Comparison of ENCODE assay signal across 10 mouse cellular contexts in the genomic region with DNA sequence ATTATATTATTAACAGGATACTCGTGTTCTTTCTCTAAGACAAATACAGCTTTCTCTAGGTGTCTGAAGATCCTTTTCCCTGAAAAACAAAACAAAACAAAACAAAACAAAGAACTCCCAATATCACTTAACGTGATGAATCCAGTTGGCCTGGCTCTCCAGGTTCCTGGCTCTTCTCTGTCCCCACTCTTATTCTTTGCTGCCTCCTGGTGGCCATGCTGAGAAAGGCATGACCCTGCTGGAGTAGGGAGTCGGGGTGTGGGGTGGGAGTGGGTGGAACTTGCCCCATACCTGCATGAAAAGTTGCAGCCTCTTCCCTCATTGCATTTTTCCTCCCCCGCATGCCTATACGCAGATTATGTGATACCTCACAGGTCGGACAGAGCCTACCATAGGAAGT. TPM values are rescaled to one million over a fixed set of nuclear protein-coding genes. Genes with fewer than 3 reads are reported as not detected.
DNase-seq lines count a peak whose midpoint lies in the region; ATAC-seq and TF ChIP-seq lines count a peak whose summit lies in the region.
"Had no signal": no experiment of that assay in that cellular context is flagged by ENCODE, and none has a peak within 500 bp of the region (broad histone marks: within the 10 kb centered on the region; RNA-seq: fewer than 3 reads in every experiment).

No protein-coding gene starts in this region.

- no peak overlapping the region for H3K9ac ChIP-seq in intestine, embryonic 15.5 days
- H3K9ac ChIP-seq: embryonic facial prominence, embryonic 13.5 days; stomach, embryonic 15.5 days had no signal

- H3K27me3 ChIP-seq in intestine, embryonic 15.5 days (replicated peaks): no peaks in the 10 kb centered on the region; the same call in 1 of the 2 replicates
- H3K27me3 ChIP-seq in testis, adult 2 months (ENCODE audit: control insufficient read depth, insufficient read depth, low read length): no peaks in the 10 kb centered on the region
- H3K27me3 ChIP-seq: stomach, embryonic 15.5 days had no signal

- no peaks in the 10 kb centered on the region for H3K9me3 ChIP-seq in intestine, embryonic 15.5 days
- H3K9me3 ChIP-seq: embryonic facial prominence, embryonic 13.5 days; stomach, embryonic 15.5 days had no signal

- WGBS in intestine, embryonic 15.5 days: 8% methylated on average over 6 of the region's 6 CpGs

- no peaks in the 10 kb centered on the region for H3K4me1 ChIP-seq in intestine, embryonic 15.5 days (replicated peaks)
- peaks cover 6% of the 10 kb centered on the region; the same call in 1 of the 2 replicates for H3K4me1 ChIP-seq in testis, adult 2 months (ENCODE audit: control insufficient read depth, insufficient read depth, low read length)
- H3K4me1 ChIP-seq: embryonic facial prominence, embryonic 13.5 days; stomach, embryonic 15.5 days had no signal

- ATAC-seq in intestine, embryonic 15.5 days: peak; percentile 68

- peak; percentile 85; the same call in 1 of the 2 replicates for TF ChIP-seq CTCF in testis, adult 2 months (IDR thresholded peaks at IDR 0.05; ENCODE audit: control insufficient read depth, insufficient read depth, insufficient replicate concordance, low read depth, low read length)

- DNase-seq in right cerebral cortex, adult 18-20 months: peak; percentile 69
- DNase-seq in right cerebral cortex, postnatal 36 days (ENCODE audit: low spot score in 2 of 2): no peak
- DNase-seq in cerebellum, adult 9-11 months: peak; percentile 67
- peak; percentile 33 to 43 for DNase-seq in gastrocnemius, adult 8-10 months (ENCODE audit: low spot score in 2 of 2)
- peak; percentile 77 for DNase-seq in left cerebral cortex, postnatal 4 days
- DNase-seq in neural tube, embryonic 10.5 days (ENCODE audit: extremely low spot score, low spot score): peak; percentile 77

- H3K4me3 ChIP-seq in intestine, embryonic 15.5 days (replicated peaks): no peak overlapping the region
- no peak overlapping the region for H3K4me3 ChIP-seq in testis, adult 2 months (ENCODE audit: control insufficient read depth, low read depth, low read length)
- H3K4me3 ChIP-seq: embryonic facial prominence, embryonic 13.5 days; stomach, embryonic 15.5 days had no signal

- no peak for TF ChIP-seq POLR2A in testis, adult 2 months (IDR thresholded peaks at IDR 0.05; ENCODE audit: control insufficient read depth, low read depth, low read length)

- H3K27ac ChIP-seq in intestine, embryonic 15.5 days: no peak overlapping the region
- no peak overlapping the region for H3K27ac ChIP-seq in testis, adult 2 months (ENCODE audit: control insufficient read depth, insufficient read depth, low read depth, low read length)
- H3K27ac ChIP-seq: embryonic facial prominence, embryonic 13.5 days; stomach, embryonic 15.5 days had no signal

- intact Hi-C loops in left cerebral cortex, postnatal 4 days (cut with DNase I): loop anchor here (10.0 kb wide), 1 partner anchor 304 kb away; no protein-coding TSS in a partner anchor

- H3K36me3 ChIP-seq in intestine, embryonic 15.5 days: no peaks in the 10 kb centered on the region
- H3K36me3 ChIP-seq in testis, adult 2 months (ENCODE audit: control insufficient read depth, insufficient read depth, low read length): no peaks in the 10 kb centered on the region
- H3K36me3 ChIP-seq: embryonic facial prominence, embryonic 13.5 days; stomach, embryonic 15.5 days had no signal

- no peak overlapping the region for H3K4me2 ChIP-seq in intestine, embryonic 15.5 days (replicated peaks)
- H3K4me2 ChIP-seq: embryonic facial prominence, embryonic 13.5 days; stomach, embryonic 15.5 days had no signal

RNA-seq across cellular contexts. Expression of a gene that starts 2.7 kb away (rescaled TPM):
- total RNA-seq in gastrocnemius, adult 8-10 months (2022): not detected
- 0.11 and 0.15 TPM in 2 replicates for polyA plus RNA-seq in intestine, embryonic 15.5 days (2015; fragmentation: Nextera tagmentation; extraction: Ambion mirVana)
- total RNA-seq in left cerebral cortex, postnatal 4 days (2021): not detected
- 0.22 and 0.32 TPM in 2 replicates for polyA plus RNA-seq in testis, adult 2 months (2012; rRNA removed)

RNA-seq across cellular contexts. Expression of a gene that starts 10.7 kb away (rescaled TPM):
- total RNA-seq in gastrocnemius, adult 8-10 months (2022): not detected
- 0.19 and 0.21 TPM in 2 replicates for polyA plus RNA-seq in intestine, embryonic 15.5 days (2015; fragmentation: Nextera tagmentation; extraction: Ambion mirVana)
- total RNA-seq in left cerebral cortex, postnatal 4 days (2021): not detected
- polyA plus RNA-seq in testis, adult 2 months (2012; rRNA removed): 0.22 and 0.32 TPM in 2 replicates
- polyA plus RNA-seq: embryonic facial prominence, embryonic 13.5 days had no signal

RNA-seq across cellular contexts. Expression of a gene that starts 14.6 kb away (rescaled TPM):
- 10 to 100 TPM; 46.2 to 72.1 (median 55.9) TPM for total RNA-seq in gastrocnemius, adult 8-10 months (2022)
- polyA plus RNA-seq in intestine, embryonic 15.5 days (2015; fragmentation: Nextera tagmentation; extraction: Ambion mirVana): 105 and 107 TPM in 2 replicates
- total RNA-seq in left cerebral cortex, postnatal 4 days (2021): 100 to 1,000 TPM; 273 to 279 TPM
- 117 and 121 TPM in 2 replicates for polyA plus RNA-seq in testis, adult 2 months (2012; rRNA removed)

RNA-seq across cellular contexts. Expression of a gene that starts 15.3 kb away (rescaled TPM):
- total RNA-seq in gastrocnemius, adult 8-10 months (2022): 1 to 10 TPM; 7.1 to 9.4 (median 8.0) TPM
- polyA plus RNA-seq in intestine, embryonic 15.5 days (2015; fragmentation: Nextera tagmentation; extraction: Ambion mirVana): 83.7 and 84.8 TPM in 2 replicates
- total RNA-seq in left cerebral cortex, postnatal 4 days (2021): 10 to 100 TPM; 27.4 to 30.2 TPM
- 38.6 and 47.0 TPM in 2 replicates for polyA plus RNA-seq in testis, adult 2 months (2012; rRNA removed)

Comparison
In these comparisons a context has a peak if more than half of its experiments do, and no peak if none do; other contexts are left out.
1. DNase-seq: peak in right cerebral cortex, adult 18-20 months (single experiment), cerebellum, adult 9-11 months (single experiment), gastrocnemius, adult 8-10 months (2 of 2), left cerebral cortex, postnatal 4 days (single experiment) and neural tube, embryonic 10.5 days (single experiment); none in right cerebral cortex, postnatal 36 days (0 of 2).